Comparison of ENCODE assay signal across 8 mouse cellular contexts in genomic region chr10:127049395-127050118, GRCm38 (mm10). TPM values are rescaled to one million over a fixed set of nuclear protein-coding genes. Genes with fewer than 3 reads are reported as not detected.
DNase-seq lines count a peak whose midpoint lies in the region; ATAC-seq and TF ChIP-seq lines count a peak whose summit lies in the region.

No protein-coding gene starts in this region.

- H3K4me2 ChIP-seq in embryonic facial prominence, embryonic 11.5 days (ENCODE audit: low read depth, low read length): no peak overlapping the region
- peak overlapping the region; percentile 8 for H3K4me2 ChIP-seq in kidney, embryonic 14.5 days (replicated peaks; ENCODE audit: low read depth, low read length)
- peak overlapping the region; percentile 15 for H3K4me2 ChIP-seq in myocyte (ENCODE audit: low read depth)

- peaks cover 3% of the 10 kb centered on the region for H3K36me3 ChIP-seq in embryonic facial prominence, embryonic 11.5 days (replicated peaks; ENCODE audit: control insufficient read depth, insufficient read depth, low read depth, low read length)
- peaks cover 5% of the 10 kb centered on the region for H3K36me3 ChIP-seq in kidney, embryonic 14.5 days (ENCODE audit: control insufficient read depth, insufficient read depth, low read length)
- H3K36me3 ChIP-seq in myocyte (ENCODE audit: control insufficient read depth, insufficient read depth): no peaks in the 10 kb centered on the region

- WGBS in embryonic facial prominence, embryonic 11.5 days: 2% methylated on average over 29 of the region's 29 CpGs
- 2% methylated on average over 29 of the region's 29 CpGs for WGBS in kidney, embryonic 14.5 days

- H3K9me3 ChIP-seq in embryonic facial prominence, embryonic 11.5 days (replicated peaks; ENCODE audit: control insufficient read depth, low read length): no peaks in the 10 kb centered on the region
- H3K9me3 ChIP-seq in kidney, embryonic 14.5 days (ENCODE audit: control insufficient read depth, low read length): no peaks in the 10 kb centered on the region

- peak; percentile 57 for DNase-seq in kidney, adult 18-20 months
- no peak for DNase-seq in kidney, adult 11 months
- DNase-seq in embryonic facial prominence, embryonic 11.5 days (ENCODE audit: low spot score): no peak
- no peak for DNase-seq in ovary, postnatal 14 days (ENCODE audit: low spot score)
- no peak for DNase-seq in layer of hippocampus, postnatal 25 days (ENCODE audit: extremely low spot score in 1 of 2, low spot score in 1 of 2)
- no peak for DNase-seq in adrenal gland, postnatal 10 days

- H3K27ac ChIP-seq in embryonic facial prominence, embryonic 11.5 days (replicated peaks; ENCODE audit: low read depth, low read length): no peak overlapping the region
- no peak overlapping the region for H3K27ac ChIP-seq in kidney, embryonic 14.5 days (ENCODE audit: low read depth, low read length)

- H3K79me2 ChIP-seq in myocyte (ENCODE audit: control insufficient read depth, insufficient read depth): no peaks in the 10 kb centered on the region

- H3K4me3 ChIP-seq in embryonic facial prominence, embryonic 11.5 days (ENCODE audit: low read depth, low read length): no peak overlapping the region
- peak overlapping the region; percentile 22 for H3K4me3 ChIP-seq in kidney, embryonic 14.5 days (ENCODE audit: low read length)
- no peak overlapping the region for H3K4me3 ChIP-seq in myocyte

- 0 out of 2 replicates have a peak, but pooled peaks have one; percentile 16 for ATAC-seq in embryonic facial prominence, embryonic 11.5 days (replicated peaks; ENCODE audit: insufficient number of reproducible peaks, low FRiP score, low TSS enrichment, low read depth)
- ATAC-seq in kidney, embryonic 14.5 days (ENCODE audit: low FRiP score, low TSS enrichment): peak; percentile 24; the same call in 1 of the 2 replicates

- no peaks in the 10 kb centered on the region for H3K4me1 ChIP-seq in embryonic facial prominence, embryonic 11.5 days (ENCODE audit: control insufficient read depth, insufficient read depth, low read length)
- H3K4me1 ChIP-seq in kidney, embryonic 14.5 days (ENCODE audit: control insufficient read depth, insufficient read depth, low read length): peaks cover 9% of the 10 kb centered on the region; the same call in 1 of the 2 replicates

- TF ChIP-seq POLR2A in myocyte (IDR thresholded peaks at IDR 0.05; ENCODE audit: insufficient read length, low read depth): no peak

- peak overlapping the region; percentile 13; the same call in 1 of the 2 replicates for H3K9ac ChIP-seq in embryonic facial prominence, embryonic 11.5 days (replicated peaks; ENCODE audit: low read length)
- H3K9ac ChIP-seq in kidney, embryonic 14.5 days (ENCODE audit: low read depth, low read length): peak overlapping the region; percentile 24; the same call in 1 of the 2 replicates

- peaks cover 36% of the 10 kb centered on the region for H3K27me3 ChIP-seq in embryonic facial prominence, embryonic 11.5 days (ENCODE audit: control insufficient read depth, insufficient read depth, low read length)
- peaks cover 32% of the 10 kb centered on the region for H3K27me3 ChIP-seq in kidney, embryonic 14.5 days (ENCODE audit: control insufficient read depth, insufficient read depth, low read length)
- H3K27me3 ChIP-seq in myocyte (ENCODE audit: control insufficient read depth, insufficient read depth, insufficient read length): peaks cover 9% of the 10 kb centered on the region

- H3ac ChIP-seq in myocyte (ENCODE audit: control insufficient read depth, insufficient read length): no peak overlapping the region

TF ChIP-seq in myocyte, 11 proteins besides CTCF, POLR2A, EP300 and RAD21:
- no peak for TF ChIP-seq USF1 (IDR thresholded peaks at IDR 0.05; ENCODE audit: low read depth)
- no peak for TF ChIP-seq MYOG (IDR thresholded peaks at IDR 0.05; ENCODE audit: control insufficient read depth in 1 of 3, insufficient read depth in 1 of 3, insufficient read length in 2 of 3, low read depth in 2 of 3)
- TF ChIP-seq CEBPB (IDR thresholded peaks at IDR 0.05; ENCODE audit: insufficient read depth, poor library complexity, severe bottlenecking): no peak
- no peak for TF ChIP-seq SRF (IDR thresholded peaks at IDR 0.05; ENCODE audit: control insufficient read depth, insufficient read length, low read depth)
- no peak for TF ChIP-seq POLR2AphosphoS2 (IDR thresholded peaks at IDR 0.05; ENCODE audit: insufficient read length, low read depth)
- TF ChIP-seq TCF12 (IDR thresholded peaks at IDR 0.05; ENCODE audit: insufficient read depth, poor library complexity, severe bottlenecking): no peak
- no peak for TF ChIP-seq TCF3 (IDR thresholded peaks at IDR 0.05; ENCODE audit: insufficient read length, low read depth)
- no peak for TF ChIP-seq MAX (IDR thresholded peaks at IDR 0.05; ENCODE audit: low read depth)
- no peak for TF ChIP-seq E2F4 (IDR thresholded peaks at IDR 0.05; ENCODE audit: insufficient read depth)
- no peak for TF ChIP-seq MYOD1 (IDR thresholded peaks at IDR 0.05; ENCODE audit: control insufficient read depth in 1 of 3, insufficient read length in 2 of 3, low read depth in 2 of 3)
- no peak for TF ChIP-seq REST (IDR thresholded peaks at IDR 0.05; ENCODE audit: insufficient read depth, insufficient read length)

RNA-seq across cellular contexts. Expression of gene Cyp27b1, which starts 1.5 kb away (rescaled TPM):
- polyA plus RNA-seq in embryonic facial prominence, embryonic 11.5 days (2014; fragmentation: Nextera tagmentation; extraction: Ambion mirVana): not detected in 2 replicates
- 0.36 and 0.41 TPM in 2 replicates for polyA plus RNA-seq in kidney, embryonic 14.5 days (2014; fragmentation: Nextera tagmentation; extraction: Ambion mirVana)
- 0.56 TPM for polyA plus RNA-seq in myocyte (2012; fragmentation: generic; extraction: Trizol)
- under 1 TPM; 0.27 to 0.80 TPM for total RNA-seq in layer of hippocampus, postnatal 25 days (2021)
- under 1 TPM; 0.27 to 0.30 TPM for total RNA-seq in adrenal gland, postnatal 10 days (2021)

RNA-seq across cellular contexts. Expression of gene Eef1akmt3, which starts 8.2 kb away (rescaled TPM):
- 0.07 and 0.29 TPM in 2 replicates for polyA plus RNA-seq in embryonic facial prominence, embryonic 11.5 days (2014; fragmentation: Nextera tagmentation; extraction: Ambion mirVana)
- 0.39 and 0.89 TPM in 2 replicates for polyA plus RNA-seq in kidney, embryonic 14.5 days (2014; fragmentation: Nextera tagmentation; extraction: Ambion mirVana)
- 0.11 TPM for polyA plus RNA-seq in myocyte (2012; fragmentation: generic; extraction: Trizol)
- total RNA-seq in layer of hippocampus, postnatal 25 days (2021): under 1 TPM; 0.15 to 0.47 TPM
- total RNA-seq in adrenal gland, postnatal 10 days (2021): under 1 TPM; 0.24 to 0.42 TPM

RNA-seq across cellular contexts. Expression of gene Mettl1, which starts 8.3 kb away (rescaled TPM):
- polyA plus RNA-seq in embryonic facial prominence, embryonic 11.5 days (2014; fragmentation: Nextera tagmentation; extraction: Ambion mirVana): 42.7 and 44.8 TPM in 2 replicates
- 69.5 and 78.1 TPM in 2 replicates for polyA plus RNA-seq in kidney, embryonic 14.5 days (2014; fragmentation: Nextera tagmentation; extraction: Ambion mirVana)
- polyA plus RNA-seq in myocyte (2012; fragmentation: generic; extraction: Trizol): 17.2 TPM
- 10 to 100 TPM in 1 of 2 experiments, 1 to 10 TPM in 1; 8.5 to 12.1 TPM for total RNA-seq in layer of hippocampus, postnatal 25 days (2021)
- 10 to 100 TPM; 14.9 to 17.6 TPM for total RNA-seq in adrenal gland, postnatal 10 days (2021)

RNA-seq across cellular contexts. Expression of gene March9, which starts 10.4 kb away (rescaled TPM):
- polyA plus RNA-seq in embryonic facial prominence, embryonic 11.5 days (2014; fragmentation: Nextera tagmentation; extraction: Ambion mirVana): 1.5 and 1.8 TPM in 2 replicates
- polyA plus RNA-seq in kidney, embryonic 14.5 days (2014; fragmentation: Nextera tagmentation; extraction: Ambion mirVana): 1.5 and 2.6 TPM in 2 replicates
- polyA plus RNA-seq in myocyte (2012; fragmentation: generic; extraction: Trizol): 6.1 TPM
- 10 to 100 TPM; 23.0 to 25.1 TPM for total RNA-seq in layer of hippocampus, postnatal 25 days (2021)
- total RNA-seq in adrenal gland, postnatal 10 days (2021): 1 to 10 TPM; 6.5 to 6.9 TPM

RNA-seq across cellular contexts. Expression of gene Cdk4, which starts 13.8 kb away (rescaled TPM):
- 3,117 and 3,128 TPM in 2 replicates for polyA plus RNA-seq in embryonic facial prominence, embryonic 11.5 days (2014; fragmentation: Nextera tagmentation; extraction: Ambion mirVana)
- polyA plus RNA-seq in kidney, embryonic 14.5 days (2014; fragmentation: Nextera tagmentation; extraction: Ambion mirVana): 2,221 and 2,763 TPM in 2 replicates
- polyA plus RNA-seq in myocyte (2012; fragmentation: generic; extraction: Trizol): 276 TPM
- 100 to 1,000 TPM; 104 to 110 TPM for total RNA-seq in layer of hippocampus, postnatal 25 days (2021)
- total RNA-seq in adrenal gland, postnatal 10 days (2021): 100 to 1,000 TPM; 267 to 302 TPM
